Mouse (Mus musculus): ENCODE results near the gene Hhat. TPM values are rescaled to one million over a fixed set of nuclear protein-coding genes. Genes with fewer than 3 reads are reported as not detected.

Gene Hhat
- total and polyA plus RNA-seq, 3 experiments, result 0.22 TPM; not detected in 2

DNA sequence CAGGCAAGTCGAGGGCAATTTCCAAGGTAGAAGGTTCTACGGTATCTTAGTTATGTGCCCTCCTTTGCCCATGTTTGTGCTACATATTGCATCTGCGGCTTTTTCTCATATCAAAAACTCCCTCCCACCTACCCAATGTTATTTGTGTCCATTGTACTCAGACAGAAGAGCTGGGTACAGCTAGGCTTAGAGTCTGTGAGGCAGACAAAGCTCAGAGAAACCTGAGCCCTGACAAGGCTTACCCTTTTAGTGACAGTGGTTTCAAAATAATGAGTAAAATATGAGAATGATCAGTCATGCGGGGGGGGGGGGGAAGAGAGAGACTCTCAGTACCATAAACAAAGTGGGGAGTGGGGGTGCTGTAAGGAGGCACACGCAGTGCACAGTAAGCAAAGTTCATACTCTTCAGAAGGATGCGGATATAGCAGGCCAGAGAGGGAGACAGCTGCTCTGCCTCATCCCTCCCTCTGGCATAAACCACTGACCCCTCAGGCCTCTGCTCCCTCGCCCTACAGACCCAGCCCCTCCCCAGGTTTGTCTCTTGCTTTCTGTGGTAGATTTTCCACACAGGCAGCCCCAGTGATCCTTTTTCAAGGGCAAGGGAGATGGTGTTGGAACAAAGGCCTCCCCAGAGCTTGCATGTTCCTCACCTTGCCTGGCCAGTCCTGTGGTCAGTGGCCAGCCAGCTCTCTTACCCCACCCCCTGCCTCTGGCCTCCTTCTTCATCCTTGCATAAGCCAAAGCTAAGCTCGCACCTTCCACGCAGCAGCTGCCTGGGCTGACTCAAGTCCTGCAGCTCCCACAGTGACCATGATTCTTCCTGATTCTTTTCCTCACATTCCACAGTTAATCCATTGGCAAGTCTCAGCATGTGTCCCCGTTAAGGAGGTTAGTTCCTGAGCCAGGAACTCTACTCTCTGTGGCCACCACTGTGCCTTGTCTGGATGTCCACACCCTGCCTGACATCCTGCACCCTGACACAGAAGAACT, 35.4 kb upstream of the Hhat start:
- Histone ChIP-seq H3K9me3 (replicated peaks) (peaks cover 47% of the 10 kb centered on the region), H3K36me3 (replicated peaks) (no peaks in the 10 kb centered on the region), H3K27me3 (ENCODE audit: insufficient read depth, low read length) (no peaks in the 10 kb centered on the region), H3K4me3 (ENCODE audit: low read depth, low read length) (no peak overlapping the region), H3K4me1 (ENCODE audit: insufficient read depth, low read depth, low read length) (no peaks in the 10 kb centered on the region)
- DNase-seq (ENCODE audit: low spot score) (no peak), ATAC-seq (ENCODE audit: extremely low read depth, insufficient number of reproducible peaks, low FRiP score, poor library complexity, severe bottlenecking) (no peak)
- TF ChIP-seq TAL1 (conservative IDR thresholded peaks at IDR 0.05; ENCODE audit: low read depth, low read length), result no peak
- TF ChIP-seq GATA1 (IDR thresholded peaks at IDR 0.05; ENCODE audit: borderline replicate concordance, low read length), result no peak
- TF ChIP-seq GATA2 (IDR thresholded peaks at IDR 0.05; ENCODE audit: borderline replicate concordance, low read depth, low read length), result no peak
- no peak for TF ChIP-seq CTCF (IDR thresholded peaks at IDR 0.05; ENCODE audit: low read depth, low read length)
- TF ChIP-seq POLR2AphosphoS5 (IDR thresholded peaks at IDR 0.05; ENCODE audit: insufficient replicate concordance, low read depth, low read length), result no peak

- DNase-seq (ENCODE audit: low spot score) (no peak), ATAC-seq (ENCODE audit: extremely low read depth, insufficient number of reproducible peaks, low FRiP score, poor library complexity, severe bottlenecking) (no peak)
These were observed 29.3 kb upstream of the Hhat start for GRCm38 (mm10) chr1:192800338-192800737.

DNA sequence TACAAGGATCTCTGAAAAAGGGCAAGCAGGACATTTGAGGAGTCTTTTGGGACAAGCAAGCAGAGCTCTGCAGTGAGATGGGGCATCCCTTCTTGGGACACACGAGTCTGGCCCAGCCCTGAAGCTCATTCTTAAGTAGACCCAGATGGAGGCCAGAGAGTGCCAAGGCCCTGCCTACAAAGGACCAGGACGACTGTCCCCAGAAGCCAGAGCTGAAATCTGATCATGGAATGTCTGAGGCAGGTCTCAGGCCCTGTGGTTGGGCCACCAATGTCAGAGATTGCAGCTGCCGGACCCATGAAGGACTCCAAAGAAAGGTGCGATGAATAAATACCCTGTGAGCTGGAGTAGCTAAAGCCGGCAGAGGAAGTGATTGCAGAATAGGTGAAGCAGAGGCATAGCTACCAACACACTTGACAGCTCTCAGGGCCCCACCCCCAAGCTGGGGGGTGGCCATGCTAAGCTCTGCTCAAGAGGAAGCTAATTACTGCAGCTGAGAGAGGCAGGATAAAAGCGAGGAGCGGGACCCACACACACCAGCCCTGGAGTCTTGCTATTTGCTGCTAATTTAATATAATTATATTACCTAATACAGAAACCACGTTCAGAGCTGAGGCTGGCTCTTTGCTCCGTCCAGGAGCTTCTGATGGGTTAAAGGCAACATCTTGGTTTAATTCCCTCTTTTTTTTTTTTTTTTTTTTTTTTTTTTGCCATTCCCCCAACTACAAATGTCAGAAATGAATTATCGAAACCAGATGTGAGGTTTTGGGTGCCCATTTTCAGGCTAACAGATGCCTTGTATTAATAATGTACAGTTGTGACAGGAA, 28.4 kb upstream of the Hhat start:
- no peak overlapping the region for H3K4me3 ChIP-seq (ENCODE audit: low read depth, low read length)
- no peaks in the 10 kb centered on the region for H3K27me3 ChIP-seq (ENCODE audit: insufficient read depth, low read length)
- ATAC-seq (ENCODE audit: extremely low read depth, insufficient number of reproducible peaks, low FRiP score, poor library complexity, severe bottlenecking), result no peak
- H3K36me3 ChIP-seq (replicated peaks), result no peaks in the 10 kb centered on the region
- TF ChIP-seq GATA1 (IDR thresholded peaks at IDR 0.05; ENCODE audit: borderline replicate concordance, low read length) (no peak), GATA2 (IDR thresholded peaks at IDR 0.05; ENCODE audit: borderline replicate concordance, low read depth, low read length) (no peak), POLR2AphosphoS5 (IDR thresholded peaks at IDR 0.05; ENCODE audit: insufficient replicate concordance, low read depth, low read length) (no peak), TAL1 (conservative IDR thresholded peaks at IDR 0.05; ENCODE audit: low read depth, low read length) (no peak), CTCF (IDR thresholded peaks at IDR 0.05; ENCODE audit: low read depth, low read length) (no peak)
- peaks cover 63% of the 10 kb centered on the region for H3K9me3 ChIP-seq (replicated peaks)
- H3K4me1 ChIP-seq (ENCODE audit: insufficient read depth, low read depth, low read length), result no peaks in the 10 kb centered on the region
- no peak for DNase-seq (ENCODE audit: low spot score)

More at GRCm38 (mm10) chr1:192800338-192800737, 29.3 kb upstream of the Hhat start:
- Histone ChIP-seq H3K4me1 (ENCODE audit: insufficient read depth, low read depth, low read length) (no peaks in the 10 kb centered on the region), H3K27me3 (ENCODE audit: insufficient read depth, low read length) (no peaks in the 10 kb centered on the region), H3K36me3 (replicated peaks) (no peaks in the 10 kb centered on the region), H3K4me3 (ENCODE audit: low read depth, low read length) (no peak overlapping the region), H3K9me3 (replicated peaks) (peaks cover 62% of the 10 kb centered on the region)
- TF ChIP-seq GATA1 (IDR thresholded peaks at IDR 0.05; ENCODE audit: borderline replicate concordance, low read length) (no peak), POLR2AphosphoS5 (IDR thresholded peaks at IDR 0.05; ENCODE audit: insufficient replicate concordance, low read depth, low read length) (no peak), GATA2 (IDR thresholded peaks at IDR 0.05; ENCODE audit: borderline replicate concordance, low read depth, low read length) (no peak)

- H3K27me3 ChIP-seq (ENCODE audit: insufficient read depth, low read length), result no peaks in the 10 kb centered on the region
- H3K4me1 ChIP-seq (ENCODE audit: insufficient read depth, low read depth, low read length), result no peaks in the 10 kb centered on the region
- DNase-seq (ENCODE audit: low spot score) (no peak), ATAC-seq (ENCODE audit: extremely low read depth, insufficient number of reproducible peaks, low FRiP score, poor library complexity, severe bottlenecking) (no peak)
- no peaks in the 10 kb centered on the region for H3K36me3 ChIP-seq (replicated peaks)
- no peak overlapping the region for H3K4me3 ChIP-seq (ENCODE audit: low read depth, low read length)
- TF ChIP-seq TAL1 (conservative IDR thresholded peaks at IDR 0.05; ENCODE audit: low read depth, low read length), result no peak
- no peak for TF ChIP-seq GATA2 (IDR thresholded peaks at IDR 0.05; ENCODE audit: borderline replicate concordance, low read depth, low read length)
- TF ChIP-seq CTCF (IDR thresholded peaks at IDR 0.05; ENCODE audit: low read depth, low read length), result no peak
- TF ChIP-seq POLR2AphosphoS5 (IDR thresholded peaks at IDR 0.05; ENCODE audit: insufficient replicate concordance, low read depth, low read length), result no peak
- TF ChIP-seq GATA1 (IDR thresholded peaks at IDR 0.05; ENCODE audit: borderline replicate concordance, low read length), result no peak
- H3K9me3 ChIP-seq (replicated peaks), result peaks cover 71% of the 10 kb centered on the region
These were observed 27.5 kb upstream of the Hhat start for GRCm38 (mm10) chr1:192798212-192799164.

GRCm38 (mm10) chr1:192797011-192797274, 25.9 kb upstream of the Hhat start:
- no peaks in the 10 kb centered on the region for H3K27me3 ChIP-seq (ENCODE audit: insufficient read depth, low read length)
- TF ChIP-seq GATA2 (IDR thresholded peaks at IDR 0.05; ENCODE audit: borderline replicate concordance, low read depth, low read length) (no peak), POLR2AphosphoS5 (IDR thresholded peaks at IDR 0.05; ENCODE audit: insufficient replicate concordance, low read depth, low read length) (no peak), CTCF (IDR thresholded peaks at IDR 0.05; ENCODE audit: low read depth, low read length) (no peak)
- no peaks in the 10 kb centered on the region for H3K36me3 ChIP-seq (replicated peaks)
- no peak overlapping the region for H3K4me3 ChIP-seq (ENCODE audit: low read depth, low read length)
- peaks cover 67% of the 10 kb centered on the region for H3K9me3 ChIP-seq (replicated peaks)
- DNase-seq (ENCODE audit: low spot score) (no peak), ATAC-seq (ENCODE audit: extremely low read depth, insufficient number of reproducible peaks, low FRiP score, poor library complexity, severe bottlenecking) (no peak)
- H3K4me1 ChIP-seq (ENCODE audit: insufficient read depth, low read depth, low read length), result no peaks in the 10 kb centered on the region

Measured in G1E (cell line).